9 mouse cellular contexts compared by ENCODE assay signal in the genomic region with DNA sequence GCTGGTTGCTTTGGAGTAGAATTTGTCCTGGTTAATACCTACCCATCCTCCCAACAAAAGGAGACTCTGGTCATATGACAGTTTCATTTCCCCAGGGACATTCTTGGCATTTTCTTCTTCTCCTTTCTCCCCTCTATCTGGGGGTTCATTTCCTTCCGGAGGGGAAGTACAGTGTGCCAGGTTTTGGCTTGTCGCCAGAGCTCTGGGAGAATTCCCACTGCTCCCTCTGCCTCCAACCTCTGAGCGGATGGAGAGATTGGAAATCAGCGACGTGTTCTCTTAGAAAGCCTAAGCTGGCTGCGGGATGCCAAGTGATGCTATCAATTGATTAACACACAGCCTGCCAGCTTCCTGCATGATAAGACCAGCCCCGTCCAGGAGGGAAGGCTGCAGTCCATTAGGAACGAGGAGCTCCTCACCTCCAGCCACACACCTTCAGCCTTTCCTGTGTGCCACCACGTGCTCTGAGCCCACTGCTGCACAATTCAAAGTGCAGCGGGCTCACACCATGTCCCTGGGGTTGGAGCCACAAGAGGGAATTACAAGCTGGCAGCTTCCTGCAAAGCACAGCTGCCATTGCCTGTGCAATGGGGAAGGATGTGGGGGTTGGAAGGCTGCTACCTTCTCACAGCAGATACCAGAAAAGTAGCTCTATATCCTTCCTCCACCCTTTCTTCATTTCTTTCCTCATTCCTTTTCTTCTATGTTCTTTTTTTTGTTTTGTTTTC.
DNase-seq lines count a peak whose midpoint lies in the region; ATAC-seq and TF ChIP-seq lines count a peak whose summit lies in the region.
"Had no signal": no experiment of that assay in that cellular context is flagged by ENCODE, and none has a peak within 500 bp of the region (broad histone marks: within the 10 kb centered on the region; RNA-seq: fewer than 3 reads in every experiment).

No protein-coding gene starts in this region.

- 54% methylated on average over 10 of the region's 10 CpGs for WGBS in kidney, embryonic 16.5 days
- WGBS in lung, adult 2 months: 30% methylated on average over 10 of the region's 10 CpGs

- peak; percentile 49 for ATAC-seq in kidney, embryonic 16.5 days (ENCODE audit: low FRiP score, low TSS enrichment)

- no peak for TF ChIP-seq CTCF in lung, adult 2 months (IDR thresholded peaks at IDR 0.05; ENCODE audit: insufficient read depth, low read length)

- H3K9ac ChIP-seq in kidney, embryonic 16.5 days (replicated peaks; ENCODE audit: low read length): no peak overlapping the region
- H3K9ac ChIP-seq: liver, embryonic 15.5 days had no signal

- no peaks in the 10 kb centered on the region for H3K27me3 ChIP-seq in kidney, embryonic 16.5 days (ENCODE audit: insufficient read depth, low read length)
- H3K27me3 ChIP-seq: liver, embryonic 15.5 days had no signal

- H3K27ac ChIP-seq in kidney, embryonic 16.5 days (ENCODE audit: low read length): no peak overlapping the region
- H3K27ac ChIP-seq: liver, embryonic 15.5 days had no signal

- H3K9me3 ChIP-seq in kidney, embryonic 16.5 days (ENCODE audit: low read length): no peaks in the 10 kb centered on the region
- H3K9me3 ChIP-seq: liver, embryonic 15.5 days had no signal

- no peaks in the 10 kb centered on the region for H3K36me3 ChIP-seq in kidney, embryonic 16.5 days (ENCODE audit: insufficient read depth, low read length)
- H3K36me3 ChIP-seq: liver, embryonic 15.5 days had no signal

- DNase-seq in kidney, adult 8-10 months: no peak
- peak; percentile 36 to 48 for DNase-seq in cerebellum, adult 18-20 months
- DNase-seq in frontal cortex, postnatal 10 days (ENCODE audit: low spot score in 2 of 2): peak; percentile 14 to 21
- peak; percentile 31 for DNase-seq in layer of hippocampus, postnatal 14 days (ENCODE audit: low spot score in 2 of 2)
- DNase-seq in skeletal muscle tissue, adult 2 months (ENCODE audit: low read depth, low spot score): peak; percentile 40
- DNase-seq in lung, adult 2 months: no peak
- no peak for DNase-seq in thymus, postnatal 36 days

- H3K4me2 ChIP-seq in kidney, embryonic 16.5 days (replicated peaks; ENCODE audit: low read depth, low read length): no peak overlapping the region
- H3K4me2 ChIP-seq: liver, embryonic 15.5 days had no signal

- no peak overlapping the region for H3K4me3 ChIP-seq in kidney, embryonic 16.5 days (ENCODE audit: low read length)
- no peak overlapping the region for H3K4me3 ChIP-seq in lung, adult 2 months (replicated peaks; ENCODE audit: extremely low read depth, low read depth, low read length)
- H3K4me3 ChIP-seq: liver, embryonic 15.5 days had no signal

- no peaks in the 10 kb centered on the region for H3K4me1 ChIP-seq in kidney, embryonic 16.5 days (ENCODE audit: insufficient read depth, low read length)
- peaks cover 2% of the 10 kb centered on the region for H3K4me1 ChIP-seq in lung, adult 2 months (ENCODE audit: control insufficient read depth, insufficient read depth, low read length)
- H3K4me1 ChIP-seq: liver, embryonic 15.5 days had no signal

- TF ChIP-seq POLR2A in lung, adult 2 months (IDR thresholded peaks at IDR 0.05; ENCODE audit: borderline replicate concordance, extremely low read depth, low read depth, low read length): no peak

Comparison
In these comparisons a context has a peak if more than half of its experiments do, and no peak if none do; other contexts are left out.
1. DNase-seq: peak in cerebellum, adult 18-20 months (2 of 2), frontal cortex, postnatal 10 days (2 of 2), layer of hippocampus, postnatal 14 days (2 of 2) and skeletal muscle tissue, adult 2 months (single experiment); none in kidney, adult 8-10 months (0 of 2), lung, adult 2 months (single experiment) and thymus, postnatal 36 days (0 of 2).